Mouse (Mus musculus) gastrocnemius, postnatal 10 days (tissue): ENCODE measurements around the gene Pkd2l1. TPM values are rescaled to one million over a fixed set of nuclear protein-coding genes. Genes with fewer than 3 reads are reported as not detected.
A peak's percentile ranks its signal among the peaks of the same experiment; 100 is the strongest.

Source experiments
- DNase-seq: peaks from one replicate; pipeline ENCODE4 v3.0.0; 2021; ENCODE audit warnings: mixed read lengths
- total RNA-seq, 2 experiments: library from RNA; stranded (reverse); gene quantifications; 2 replicates each; pipeline ENCODE4 v1.2.3; 2021

Pkd2l1 gene
- total RNA-seq, 2 experiments from 2014 or later, result not detected

DNA sequence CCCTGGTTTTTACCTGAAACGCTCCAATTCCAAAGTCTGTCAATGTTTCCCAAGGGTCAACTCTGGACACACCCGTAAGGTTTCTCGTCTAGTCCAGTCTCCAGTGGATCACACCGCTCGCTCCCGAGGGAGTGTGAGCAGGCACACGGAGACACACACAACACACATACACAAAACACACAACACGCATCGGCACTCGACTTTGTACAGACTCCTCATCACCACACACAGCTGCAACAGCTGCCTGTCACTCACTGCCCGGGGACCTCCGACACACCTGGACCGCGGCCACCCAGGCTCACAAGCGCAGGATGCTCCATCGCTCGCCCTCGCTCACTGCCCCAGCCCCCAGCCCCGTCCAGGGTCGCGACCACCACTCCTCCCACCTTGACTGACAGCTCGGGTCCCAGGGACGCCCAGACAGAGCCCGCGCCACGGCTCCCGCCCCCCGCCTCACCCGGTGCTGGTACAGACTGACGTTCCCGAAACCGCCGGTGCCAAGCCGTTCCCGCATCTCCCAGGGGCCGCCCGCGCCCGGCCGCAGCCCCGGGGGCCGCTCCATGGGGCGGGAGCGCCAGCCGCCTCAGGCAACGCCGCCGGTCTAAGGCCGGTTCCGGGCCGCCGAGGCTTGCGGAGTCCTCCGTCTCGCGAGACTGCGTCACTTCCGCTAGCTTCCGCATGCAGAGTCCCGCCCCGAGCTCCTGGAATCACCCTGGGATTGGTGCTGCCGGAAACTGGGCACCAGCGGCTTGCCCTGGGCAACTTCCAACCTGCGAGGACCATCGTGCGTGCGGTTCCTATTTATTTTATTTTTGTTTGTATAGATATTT lies 85.2 kb downstream of the Pkd2l1 start, which contains the start of gene Chuk:
TSS of gene Chuk (minus strand) at position 650 of the 830 bp plus-strand sequence.
- DNase-seq, result peak; percentile 98

DNA sequence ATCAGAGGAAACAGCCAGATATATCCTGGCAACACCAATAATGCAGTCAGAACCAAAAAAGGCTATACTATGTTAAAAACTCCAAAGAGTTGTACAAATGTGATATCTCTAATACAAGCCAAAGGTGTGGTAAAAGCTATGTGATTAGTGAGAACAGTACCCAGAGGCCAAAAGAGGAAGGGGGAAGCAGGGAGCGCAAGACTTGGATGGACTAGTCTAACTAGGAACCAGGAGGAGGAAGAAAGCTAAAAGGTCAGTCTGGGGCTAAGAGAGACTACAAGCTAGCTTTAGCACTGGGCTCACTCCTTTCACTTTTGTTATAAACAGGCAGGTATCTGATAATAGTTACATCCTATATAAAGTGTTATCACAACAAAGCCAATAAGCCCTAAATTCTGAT lies 87.8 kb downstream of the Pkd2l1 start:
- DNase-seq, result no peak

GRCm38 (mm10) chr19:44103001-44103400 lies 89.2 kb downstream of the Pkd2l1 start:
- no peak for DNase-seq

- no peak for DNase-seq
These were observed 91.4 kb downstream of the Pkd2l1 start for GRCm38 (mm10) chr19:44100840-44101239.

Other genes with a start within 250 kb of the Pkd2l1 start
- not detected for gene Cpn1, start 205.9 kb downstream of the Pkd2l1 start, total RNA-seq
- not detected for gene Cyp2c23, start 163.2 kb downstream of the Pkd2l1 start, total RNA-seq
- gene Erlin1, start 122.7 kb downstream of the Pkd2l1 start, total RNA-seq, result 1 to 10 TPM; 5.6 to 8.3 TPM
- 10 to 100 TPM; 21.6 TPM for gene Chuk, start 85.0 kb downstream of the Pkd2l1 start, total RNA-seq
- 1 to 10 TPM; 7.7 to 8.7 TPM for gene Cwf19l1, start 56.6 kb downstream of the Pkd2l1 start, total RNA-seq
- 10 to 100 TPM; 15.8 to 17.8 TPM for gene Bloc1s2, start 46.0 kb downstream of the Pkd2l1 start, total RNA-seq
- gene Scd3, start 10.8 kb upstream of the Pkd2l1 start, total RNA-seq, result not detected
- gene Scd2, start 101.2 kb upstream of the Pkd2l1 start, total RNA-seq, result 10 to 100 TPM; 55.2 to 56.7 TPM
- gene Scd4, start 140.7 kb upstream of the Pkd2l1 start, total RNA-seq, result under 1 TPM; 0.33 to 0.61 TPM
- gene Scd1, start 215.4 kb upstream of the Pkd2l1 start, total RNA-seq, result 10 to 100 TPM; 39.5 to 46.6 TPM